Mouse (Mus musculus) midbrain, embryonic 10.5 days (tissue): Measurements from ENCODE around the gene Grin2a. TPM values are rescaled to one million over a fixed set of nuclear protein-coding genes. Genes with fewer than 3 reads are reported as not detected.

ENCODE experiments used
- DNase-seq: peaks from one replicate; pipeline ENCODE4 v3.0.0-alpha.2; 2017; ENCODE audit warnings: low spot score
- H3K27ac ChIP-seq: fragments of 300-500 bp; sonication (generic); replicated peaks from 2 replicates; pipeline ENCODE4 v1.5.1; 2016; ENCODE audit warnings: mild to moderate bottlenecking
- H3K27me3 ChIP-seq: fragments of 300-500 bp; sonication (generic); 2 replicates; pipeline ENCODE4 v1.6.1; 2016; ENCODE audit warnings: low read depth, mild to moderate bottlenecking; ENCODE audit not compliant: poor library complexity, severe bottlenecking
- H3K36me3 ChIP-seq: fragments of 300-500 bp; sonication (generic); 2 replicates; pipeline ENCODE4 v1.6.1; 2016; ENCODE audit warnings: mild to moderate bottlenecking, moderate library complexity
- H3K4me1 ChIP-seq: fragments of 300-500 bp; sonication (generic); 2 replicates; pipeline ENCODE4 v1.6.1; 2016
- H3K4me3 ChIP-seq: fragments of 300-500 bp; sonication (generic); 2 replicates; pipeline ENCODE4 v1.5.1; 2016; ENCODE audit warnings: mild to moderate bottlenecking, moderate library complexity
- H3K9me3 ChIP-seq: fragments of 300-500 bp; sonication (generic); replicated peaks from 2 replicates; pipeline ENCODE4 v1.6.1; 2016; ENCODE audit warnings: mild to moderate bottlenecking
- WGBS: fragments of 180-500 bp; shearing (Covaris S2); methylation state at CpG from one replicate; pipeline ENCODE4 v1.1.7; 2016; 5-methylcytosine and 5-hydroxymethylcytosine counted together
- polyA plus RNA-seq: library from polyadenylated mRNA; unstranded; fragments of >200 nt; fragmentation: Nextera tagmentation; extraction: Ambion mirVana; gene quantifications from 2 replicates; pipeline ENCODE4 v1.2.1, GENCODE M21; 2016

The Grin2a gene
- polyA plus RNA-seq, 1 experiment from 2014 or later, result 1.8 TPM

DNA sequence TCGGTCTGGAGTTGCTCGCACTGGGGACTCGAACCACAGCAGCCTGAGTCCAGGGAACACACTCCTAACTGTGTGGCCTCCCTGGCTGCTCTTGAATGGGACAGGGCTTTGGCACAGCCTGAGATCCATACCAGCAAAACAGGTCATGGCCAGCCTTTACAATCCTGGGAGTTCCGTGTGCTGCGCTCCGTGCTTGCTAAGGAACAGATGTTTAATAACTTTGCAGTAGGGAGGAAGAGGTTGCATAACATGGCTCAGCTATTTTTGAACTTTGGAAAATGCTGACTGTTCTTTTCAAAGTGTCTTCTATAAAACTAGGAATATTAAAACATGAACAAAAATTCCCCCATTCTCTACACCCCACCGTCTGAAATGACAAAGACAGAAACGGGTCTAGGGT lies 238.5 kb downstream of the Grin2a start:
- WGBS, result 92% methylated on average over 8 of the region's 8 CpGs
- Histone ChIP-seq H3K9me3 (no peaks in the 10 kb centered on the region), H3K27ac (no peak overlapping the region), H3K4me1 (0 out of 2 replicates have a peak, but pooled peaks cover 3% of the 10 kb centered on the region), H3K27me3 (no peaks in the 10 kb centered on the region), H3K36me3 (no peaks in the 10 kb centered on the region), H3K4me3 (no peak overlapping the region)
- DNase-seq, result no peak

DNA sequence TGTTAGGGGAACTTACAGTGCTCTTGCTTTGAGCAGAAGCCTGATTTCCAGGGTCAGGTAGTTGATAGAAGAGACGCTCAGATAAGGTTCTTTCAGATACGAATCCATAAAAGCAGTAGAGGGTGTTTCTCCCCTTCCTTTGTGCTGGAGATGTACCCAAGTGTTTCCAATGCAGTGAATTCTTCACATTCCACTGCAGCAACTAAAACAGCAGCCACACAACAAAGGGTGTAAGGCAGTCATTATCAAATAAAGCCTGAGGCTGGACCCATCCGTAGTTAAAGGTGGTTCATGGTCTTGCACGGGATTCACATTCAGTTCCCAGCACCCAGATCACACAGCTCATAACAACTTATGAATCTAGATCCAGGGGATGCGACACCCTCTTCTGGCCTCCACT lies 241.3 kb downstream of the Grin2a start:
- Histone ChIP-seq H3K27me3 (no peaks in the 10 kb centered on the region), H3K36me3 (no peaks in the 10 kb centered on the region), H3K4me3 (no peak overlapping the region), H3K4me1 (0 out of 2 replicates have a peak, but pooled peaks cover 3% of the 10 kb centered on the region), H3K9me3 (no peaks in the 10 kb centered on the region), H3K27ac (no peak overlapping the region)
- 89% methylated on average over 5 of the region's 5 CpGs for WGBS
- DNase-seq, result no peak

DNA sequence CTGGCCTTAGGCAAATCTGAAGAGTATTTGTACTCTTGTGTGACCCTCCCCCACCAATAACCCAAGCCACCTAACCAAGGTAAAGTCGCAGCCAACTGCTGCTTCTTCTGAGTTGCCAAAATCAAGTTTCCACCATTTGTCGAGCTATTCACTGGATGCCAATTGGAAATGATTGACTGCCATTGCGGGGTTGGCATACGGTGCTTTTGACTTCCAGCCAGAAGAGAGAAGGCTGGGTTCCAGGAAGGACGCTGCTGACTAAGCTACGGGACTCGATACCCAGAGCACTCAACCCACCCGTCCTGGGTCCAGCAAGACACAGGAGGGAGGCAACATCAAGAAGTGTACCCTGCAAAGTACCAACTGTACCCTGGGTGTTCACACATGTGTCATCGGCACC lies 242.3 kb downstream of the Grin2a start:
- H3K27me3 ChIP-seq, result no peaks in the 10 kb centered on the region
- H3K4me3 ChIP-seq, result no peak overlapping the region
- DNase-seq, result no peak
- H3K36me3 ChIP-seq, result no peaks in the 10 kb centered on the region
- no peaks in the 10 kb centered on the region for H3K9me3 ChIP-seq
- H3K4me1 ChIP-seq, result 0 out of 2 replicates have a peak, but pooled peaks cover 3% of the 10 kb centered on the region
- 96% methylated on average over 9 of the region's 9 CpGs for WGBS
- H3K27ac ChIP-seq, result no peak overlapping the region

- DNase-seq, result no peak
- Histone ChIP-seq H3K9me3 (no peaks in the 10 kb centered on the region), H3K36me3 (no peaks in the 10 kb centered on the region), H3K4me3 (no peak overlapping the region), H3K27ac (no peak overlapping the region), H3K4me1 (0 out of 2 replicates have a peak, but pooled peaks cover 3% of the 10 kb centered on the region), H3K27me3 (no peaks in the 10 kb centered on the region)
- 76% methylated on average over 8 of the region's 8 CpGs for WGBS
Observed at GRCm38 (mm10) chr16:9752600-9752999, 242.8 kb downstream of the Grin2a start.

DNA sequence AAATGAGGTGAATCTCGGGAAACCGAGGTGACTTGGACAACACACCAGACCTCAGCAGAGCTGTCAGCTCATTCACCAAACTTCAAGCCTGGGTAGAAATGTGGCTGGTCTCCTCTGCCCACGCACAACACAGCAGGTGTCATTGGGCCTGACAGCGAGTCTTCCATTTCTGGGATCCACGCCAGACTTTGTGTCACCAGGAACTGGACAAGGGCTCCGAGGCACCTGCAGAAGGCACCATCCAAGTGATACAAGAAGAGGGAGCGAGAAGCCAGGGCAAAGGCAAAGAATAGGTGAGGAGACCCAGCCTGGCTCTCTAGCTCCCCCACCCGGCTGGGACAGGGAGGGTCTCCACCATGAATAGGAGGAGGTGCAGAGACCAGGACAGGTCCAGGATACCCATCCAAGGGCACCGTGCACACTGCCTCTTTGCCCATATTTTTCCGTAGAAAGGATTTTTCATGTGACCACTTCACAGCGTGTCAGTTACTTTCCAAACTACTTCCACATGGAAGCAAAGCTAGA lies 244.3 kb downstream of the Grin2a start:
- H3K9me3 ChIP-seq, result no peaks in the 10 kb centered on the region
- H3K4me1 ChIP-seq, result 0 out of 2 replicates have a peak, but pooled peaks cover 3% of the 10 kb centered on the region
- no peak for DNase-seq
- no peaks in the 10 kb centered on the region for H3K27me3 ChIP-seq
- no peak overlapping the region for H3K4me3 ChIP-seq
- H3K36me3 ChIP-seq, result no peaks in the 10 kb centered on the region
- WGBS, result 77% methylated on average over 11 of the region's 11 CpGs
- H3K27ac ChIP-seq, result no peak overlapping the region

DNA sequence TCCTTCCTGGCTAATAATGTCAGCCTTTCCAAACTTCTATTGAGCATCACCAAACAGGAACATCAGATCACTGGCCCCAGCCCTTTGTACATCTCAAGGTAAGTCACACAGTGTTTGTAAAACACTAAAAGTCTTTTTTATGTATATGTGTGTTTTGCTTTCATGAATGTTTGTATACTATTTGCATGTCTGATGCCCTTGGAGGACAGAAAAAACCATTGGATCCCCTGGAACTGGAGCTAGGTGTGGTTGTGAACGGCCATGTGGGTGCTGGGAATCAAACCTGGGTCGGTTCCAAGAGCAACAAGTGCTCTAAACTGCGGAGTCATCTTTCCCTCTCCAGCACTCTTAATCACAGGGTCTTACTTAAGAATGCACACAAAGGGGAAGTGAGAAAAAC lies 245.7 kb downstream of the Grin2a start:
- WGBS, result 89% methylated on average over 3 of the region's 3 CpGs
- no peaks in the 10 kb centered on the region for H3K9me3 ChIP-seq
- no peaks in the 10 kb centered on the region for H3K4me1 ChIP-seq
- no peaks in the 10 kb centered on the region for H3K27me3 ChIP-seq
- H3K36me3 ChIP-seq, result no peaks in the 10 kb centered on the region
- no peak overlapping the region for H3K4me3 ChIP-seq
- H3K27ac ChIP-seq, result no peak overlapping the region
- DNase-seq, result no peak

GRCm38 (mm10) chr16:9742443-9742842 lies 252.9 kb downstream of the Grin2a start:
- Histone ChIP-seq H3K9me3 (no peaks in the 10 kb centered on the region), H3K4me3 (no peak overlapping the region), H3K36me3 (no peaks in the 10 kb centered on the region), H3K27ac (no peak overlapping the region), H3K27me3 (no peaks in the 10 kb centered on the region), H3K4me1 (0 out of 2 replicates have a peak, but pooled peaks cover under 1% of the 10 kb centered on the region)
- WGBS, result 94% methylated on average over 6 of the region's 6 CpGs
- no peak for DNase-seq

- no peak for DNase-seq
- Histone ChIP-seq H3K4me1 (peaks cover 5% of the 10 kb centered on the region; the same call in 1 of the 2 replicates), H3K36me3 (no peaks in the 10 kb centered on the region), H3K27ac (no peak overlapping the region), H3K27me3 (no peaks in the 10 kb centered on the region), H3K9me3 (no peaks in the 10 kb centered on the region), H3K4me3 (no peak overlapping the region)
- WGBS, result 91% methylated on average over 6 of the region's 6 CpGs
Observed at GRCm38 (mm10) chr16:9738679-9739078, 256.7 kb downstream of the Grin2a start.

GRCm38 (mm10) chr16:9737131-9737530 lies 258.2 kb downstream of the Grin2a start:
- peaks cover 5% of the 10 kb centered on the region; the same call in 1 of the 2 replicates for H3K4me1 ChIP-seq
- no peaks in the 10 kb centered on the region for H3K36me3 ChIP-seq
- no peak for DNase-seq
- no peaks in the 10 kb centered on the region for H3K9me3 ChIP-seq
- no peak overlapping the region for H3K27ac ChIP-seq
- no peak overlapping the region for H3K4me3 ChIP-seq
- 14% methylated on average over 2 of the region's 2 CpGs for WGBS
- no peaks in the 10 kb centered on the region for H3K27me3 ChIP-seq

GRCm38 (mm10) chr16:9735365-9736080 lies 259.8 kb downstream of the Grin2a start:
- 89% methylated on average over 8 of the region's 8 CpGs for WGBS
- no peaks in the 10 kb centered on the region for H3K27me3 ChIP-seq
- no peak overlapping the region for H3K4me3 ChIP-seq
- no peak overlapping the region for H3K27ac ChIP-seq
- H3K4me1 ChIP-seq, result peaks cover 5% of the 10 kb centered on the region; the same call in 1 of the 2 replicates
- no peaks in the 10 kb centered on the region for H3K9me3 ChIP-seq
- H3K36me3 ChIP-seq, result no peaks in the 10 kb centered on the region
- no peak for DNase-seq

DNA sequence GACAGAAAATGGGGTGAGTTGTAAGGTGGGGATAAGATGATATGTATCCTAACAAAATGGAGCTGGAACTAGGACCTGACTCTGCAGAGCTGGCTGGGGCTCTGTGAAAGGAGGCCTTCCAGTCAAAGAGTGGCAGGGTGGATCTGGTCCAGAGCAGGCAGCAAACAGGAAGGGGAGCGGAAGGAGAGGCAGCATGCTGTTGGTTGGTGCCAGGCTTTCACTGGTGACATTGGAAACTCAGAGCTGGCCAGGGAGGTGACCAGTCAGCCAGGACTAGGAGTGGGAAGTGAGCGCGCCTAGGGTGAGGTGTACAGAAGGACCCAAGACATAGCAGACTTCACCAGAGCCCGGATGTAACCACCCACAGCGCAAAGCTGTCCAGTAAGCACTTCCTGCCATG lies 267.8 kb downstream of the Grin2a start:
- no peaks in the 10 kb centered on the region for H3K36me3 ChIP-seq
- no peak overlapping the region for H3K4me3 ChIP-seq
- H3K27me3 ChIP-seq, result no peaks in the 10 kb centered on the region
- no peak for DNase-seq
- no peaks in the 10 kb centered on the region for H3K9me3 ChIP-seq
- no peak overlapping the region for H3K27ac ChIP-seq
- no peaks in the 10 kb centered on the region for H3K4me1 ChIP-seq
- 95% methylated on average over 5 of the region's 5 CpGs for WGBS

DNA sequence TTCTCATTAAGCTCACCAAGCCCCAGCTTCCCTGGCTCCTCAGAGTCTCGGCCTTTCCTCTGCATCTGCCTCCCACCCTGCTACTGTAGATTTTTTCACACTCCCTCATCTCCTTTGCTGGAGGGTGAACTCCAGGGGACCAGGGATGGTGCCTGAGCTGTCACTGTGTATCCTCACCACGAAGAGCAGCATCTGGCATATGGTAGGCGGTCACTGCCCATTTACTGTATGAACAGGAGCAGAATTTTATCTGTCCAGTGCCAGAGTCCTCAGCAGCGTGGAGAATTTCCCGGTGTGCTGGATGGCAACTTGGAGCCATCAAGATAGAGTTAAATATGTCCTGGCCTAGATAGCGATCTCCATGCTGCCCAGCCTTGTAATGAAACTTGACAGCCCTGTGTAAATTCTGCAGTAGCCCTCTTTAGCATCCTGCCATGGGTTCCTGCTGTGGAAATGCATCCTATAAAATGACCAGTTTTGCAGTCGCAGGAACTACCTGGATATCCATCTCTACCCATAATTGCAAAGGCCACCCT lies 269.7 kb downstream of the Grin2a start:
- 89% methylated on average over 7 of the region's 7 CpGs for WGBS
- no peak for DNase-seq
- H3K36me3 ChIP-seq, result no peaks in the 10 kb centered on the region
- no peaks in the 10 kb centered on the region for H3K27me3 ChIP-seq
- no peak overlapping the region for H3K27ac ChIP-seq
- no peaks in the 10 kb centered on the region for H3K9me3 ChIP-seq
- no peak overlapping the region for H3K4me3 ChIP-seq
- no peaks in the 10 kb centered on the region for H3K4me1 ChIP-seq

- 86% methylated on average over 2 of the region's 2 CpGs for WGBS
- H3K4me1 ChIP-seq, result no peaks in the 10 kb centered on the region
Observed at GRCm38 (mm10) chr16:9711398-9711797, 284.0 kb downstream of the Grin2a start.

More at GRCm38 (mm10) chr16:9711398-9711797, 284.0 kb downstream of the Grin2a start:
- Histone ChIP-seq H3K4me3 (no peak overlapping the region), H3K27me3 (no peaks in the 10 kb centered on the region), H3K27ac (no peak overlapping the region), H3K9me3 (no peaks in the 10 kb centered on the region), H3K36me3 (no peaks in the 10 kb centered on the region)
- no peak for DNase-seq
